Mouse (Mus musculus) heart, embryonic 10.5 days (tissue): ENCODE measurements around the gene Rbm15. TPM values are rescaled to one million over a fixed set of nuclear protein-coding genes. Genes with fewer than 3 reads are reported as not detected.
"Not testable (repeated sequence)": the region's sequence is repeated elsewhere in the genome, so short reads cannot be mapped to it uniquely, and the experiment has no call there.

ENCODE experiments used
- DNase-seq: peaks from one replicate; pipeline ENCODE4 v3.0.0-alpha.2; 2017; ENCODE audit warnings: low spot score
- H3K27ac ChIP-seq: fragments of 300-500 bp; sonication (generic); 2 replicates; pipeline ENCODE4 v1.5.1; 2016; ENCODE audit warnings: mild to moderate bottlenecking
- H3K27me3 ChIP-seq: fragments of 300-500 bp; sonication (generic); 2 replicates; pipeline ENCODE4 v1.6.1; 2016; ENCODE audit warnings: mild to moderate bottlenecking; ENCODE audit not compliant: poor library complexity, insufficient read depth, severe bottlenecking
- H3K36me3 ChIP-seq: fragments of 300-500 bp; sonication (generic); 2 replicates; pipeline ENCODE4 v1.6.1; 2016; ENCODE audit warnings: mild to moderate bottlenecking, moderate library complexity
- H3K4me1 ChIP-seq: fragments of 300-500 bp; sonication (generic); 2 replicates; pipeline ENCODE4 v1.6.1; 2016; ENCODE audit warnings: mild to moderate bottlenecking
- H3K4me3 ChIP-seq: fragments of 300-500 bp; sonication (generic); 2 replicates; pipeline ENCODE4 v1.5.1; 2016; ENCODE audit warnings: mild to moderate bottlenecking, moderate library complexity
- H3K9me3 ChIP-seq: fragments of 300-500 bp; sonication (generic); 2 replicates; pipeline ENCODE4 v1.6.1; 2016; ENCODE audit warnings: mild to moderate bottlenecking, moderate library complexity
- WGBS: fragments of 180-500 bp; shearing (Covaris S2); methylation state at CpG from one replicate; pipeline ENCODE4 v1.1.7; 2016; 5-methylcytosine and 5-hydroxymethylcytosine counted together
- polyA plus RNA-seq: library from polyadenylated mRNA; unstranded; fragments of >200 nt; fragmentation: Nextera tagmentation; extraction: Ambion mirVana; gene quantifications from 2 replicates; pipeline ENCODE4 v1.2.1, GENCODE M21; 2016

Rbm15 gene
- polyA plus RNA-seq, 1 experiment from 2014 or later, result 11.8 TPM

GRCm38 (mm10) chr3:107317338-107317737 is 16.1 kb downstream of the Rbm15 start:
- H3K4me1 ChIP-seq, result no peaks in the 10 kb centered on the region
- no peak overlapping the region for H3K27ac ChIP-seq
- no peak for DNase-seq
- no peaks in the 10 kb centered on the region for H3K27me3 ChIP-seq
- H3K4me3 ChIP-seq, result no peak overlapping the region
- WGBS, result 88% methylated on average over 3 of the region's 3 CpGs
- peaks cover 35% of the 10 kb centered on the region for H3K36me3 ChIP-seq
- H3K9me3 ChIP-seq, result no peaks in the 10 kb centered on the region

- H3K4me3 ChIP-seq, DNase-seq, H3K36me3 ChIP-seq, H3K9me3 ChIP-seq, H3K27me3 ChIP-seq, H3K27ac ChIP-seq, H3K4me1 ChIP-seq: not testable (repeated sequence)
- 69% methylated on average over 4 of the region's 4 CpGs for WGBS
Measured at GRCm38 (mm10) chr3:107296917-107297316, 36.6 kb downstream of the Rbm15 start.

GRCm38 (mm10) chr3:107295672-107296360 is 37.7 kb downstream of the Rbm15 start:
- H3K36me3 ChIP-seq, result no peaks in the 10 kb centered on the region
- 80% methylated on average over 5 of the region's 5 CpGs for WGBS
- H3K27me3 ChIP-seq, result no peaks in the 10 kb centered on the region
- no peak overlapping the region for H3K27ac ChIP-seq
- DNase-seq, result no peak
- no peak overlapping the region for H3K4me3 ChIP-seq
- no peaks in the 10 kb centered on the region for H3K9me3 ChIP-seq
- peaks cover 3% of the 10 kb centered on the region; the same call in 1 of the 2 replicates for H3K4me1 ChIP-seq

- H3K9me3 ChIP-seq, result no peaks in the 10 kb centered on the region
- H3K4me1 ChIP-seq, result peaks cover 3% of the 10 kb centered on the region; the same call in 1 of the 2 replicates
- WGBS, result 24% methylated on average over 9 of the region's 9 CpGs
- H3K4me3 ChIP-seq, result no peak within 1 kb of the TSS
- H3K27me3 ChIP-seq, result no peaks in the 10 kb centered on the region
- peak; percentile 78 for DNase-seq
- H3K36me3 ChIP-seq, result no peaks in the 10 kb centered on the region
- no peak within 1 kb of the TSS for H3K27ac ChIP-seq
Measured at GRCm38 (mm10) chr3:107290764-107291381, 42.6 kb downstream of the Rbm15 start, which contains the start of gene Slc16a4. Gene Slc16a4, plus strand, starts transcription at chr3:107291230.

GRCm38 (mm10) chr3:107287346-107287745 is 46.1 kb downstream of the Rbm15 start:
- Histone ChIP-seq H3K4me1 (peaks cover 3% of the 10 kb centered on the region; the same call in 1 of the 2 replicates), H3K27me3 (no peaks in the 10 kb centered on the region), H3K4me3 (no peak overlapping the region), H3K36me3 (peaks cover 17% of the 10 kb centered on the region), H3K27ac (no peak overlapping the region), H3K9me3 (no peaks in the 10 kb centered on the region)
- no peak for DNase-seq

- no peak overlapping the region for H3K4me3 ChIP-seq
- no peak overlapping the region for H3K27ac ChIP-seq
- no peaks in the 10 kb centered on the region for H3K4me1 ChIP-seq
- 72% methylated on average over 2 of the region's 2 CpGs for WGBS
- no peaks in the 10 kb centered on the region for H3K9me3 ChIP-seq
- H3K27me3 ChIP-seq, result no peaks in the 10 kb centered on the region
- DNase-seq, result no peak
- peaks cover 25% of the 10 kb centered on the region for H3K36me3 ChIP-seq
Measured at GRCm38 (mm10) chr3:107286123-107286522, 47.4 kb downstream of the Rbm15 start.

GRCm38 (mm10) chr3:107278479-107279269 is 54.8 kb downstream of the Rbm15 start, which contains the start of gene Lamtor5:
Gene Lamtor5, plus strand, starts transcription at chr3:107278858.
- H3K36me3 ChIP-seq, result peaks cover 19% of the 10 kb centered on the region
- 3% methylated on average over 43 of the region's 43 CpGs for WGBS
- 0 out of 2 replicates have a peak, but pooled peaks cover 8% of the 10 kb centered on the region for H3K27me3 ChIP-seq
- H3K4me3 ChIP-seq, result peak within 1 kb of the TSS; percentile 83
- H3K4me1 ChIP-seq, result peaks cover 7% of the 10 kb centered on the region; the same call in 1 of the 2 replicates
- H3K27ac ChIP-seq, result peak within 1 kb of the TSS; percentile 84
- H3K9me3 ChIP-seq, result no peaks in the 10 kb centered on the region
- peak; percentile 94 for DNase-seq

- Histone ChIP-seq H3K36me3 (0 out of 2 replicates have a peak, but pooled peaks cover under 1% of the 10 kb centered on the region), H3K4me1 (peaks cover 7% of the 10 kb centered on the region; the same call in 1 of the 2 replicates), H3K4me3 (no peak overlapping the region), H3K27me3 (0 out of 2 replicates have a peak, but pooled peaks cover 8% of the 10 kb centered on the region), H3K9me3 (no peaks in the 10 kb centered on the region), H3K27ac (no peak overlapping the region)
- DNase-seq, result peak; percentile 65
- 81% methylated on average over 3 of the region's 3 CpGs for WGBS
Measured at GRCm38 (mm10) chr3:107276626-107277025, 56.8 kb downstream of the Rbm15 start.

- Histone ChIP-seq H3K36me3 (no peaks in the 10 kb centered on the region), H3K27ac (no peak overlapping the region), H3K4me1 (peaks cover 7% of the 10 kb centered on the region; the same call in 1 of the 2 replicates), H3K9me3 (no peaks in the 10 kb centered on the region), H3K27me3 (0 out of 2 replicates have a peak, but pooled peaks cover 8% of the 10 kb centered on the region), H3K4me3 (no peak overlapping the region)
- WGBS, result 45% methylated on average over 4 of the region's 4 CpGs
- DNase-seq, result no peak
Measured at GRCm38 (mm10) chr3:107275996-107276395, 57.5 kb downstream of the Rbm15 start.

Other genes with a start within 250 kb of the Rbm15 start
- not detected in 2 replicates for gene Kcna2, start 232.5 kb downstream of the Rbm15 start, polyA plus RNA-seq
- not detected in 2 replicates for gene Kcna10, start 150.6 kb downstream of the Rbm15 start, polyA plus RNA-seq
- not detected in 2 replicates for gene Cym, start 111.9 kb downstream of the Rbm15 start, polyA plus RNA-seq
- gene A630076J17Rik, start 103.1 kb downstream of the Rbm15 start, polyA plus RNA-seq, result not detected in 2 replicates
- not detected in 2 replicates for gene Prok1, start 94.0 kb downstream of the Rbm15 start, polyA plus RNA-seq
- 157 and 163 TPM in 2 replicates for gene Lamtor5, start 54.8 kb downstream of the Rbm15 start, polyA plus RNA-seq
- 1.5 and 1.7 TPM in 2 replicates for gene Slc16a4, start 42.4 kb downstream of the Rbm15 start, polyA plus RNA-seq
- 0.09 and 0.18 TPM in 2 replicates for gene Kcnc4, start 125.9 kb upstream of the Rbm15 start, polyA plus RNA-seq
- 3.0 and 3.8 TPM in 2 replicates for gene Slc6a17, start 184.3 kb upstream of the Rbm15 start, polyA plus RNA-seq
- 0.15 TPM in 1 of 2 replicates, not detected in the other for gene Ubl4b, start 221.4 kb upstream of the Rbm15 start, polyA plus RNA-seq